Mouse (Mus musculus) E14TG2a.4 (cell line): ENCODE measurements at regions not wholly inside any gene's neighbourhood (a gene's known extent, or its start where the extent isn't known, plus 50 kb on each side); places are given as distances from the start of the nearest gene placed in this dataset.

Experiments used
- CTCF ChIP-seq: conservative IDR thresholded peaks from 2 replicates; pipeline ENCODE4 v1.5.1; 2014; ENCODE audit warnings: low read length
- NANOG ChIP-seq: IDR thresholded peaks from 2 replicates; pipeline ENCODE4 v1.6.1; 2014; ENCODE audit warnings: borderline replicate concordance, low read length, mixed read lengths
- POU5F1 ChIP-seq: IDR thresholded peaks from 2 replicates; pipeline ENCODE4 v1.6.1; 2014; ENCODE audit warnings: low read length, borderline replicate concordance

GRCm38 (mm10) chr3:139913639-139914330, 708.3 kb downstream of the Stpg2 start:
- TF ChIP-seq CTCF (no peak), POU5F1 (no peak), NANOG (no peak)
